Mouse (Mus musculus) spleen, adult 2 months (tissue): ENCODE results near the gene Camk1d. TPM values are rescaled to one million over a fixed set of nuclear protein-coding genes. Genes with fewer than 3 reads are reported as not detected.
"Not testable (repeated sequence)": the region's sequence is repeated elsewhere in the genome, so short reads cannot be mapped to it uniquely, and the experiment has no call there.

ENCODE experiments used
- DNase-seq, 2 experiments: peaks; one replicate each; pipeline versions ENCODE4 v3.0.0 to v3.0.0-alpha.2; 2012 to 2021; ENCODE audit warnings: low spot score in 2 of 2, low read depth in 1 of 2
- H3K27ac ChIP-seq: fragments of 200-500 bp; 2 replicates; pipeline ENCODE4 v1.5.1; 2012; ENCODE audit warnings: low read length, inconsistent platforms; ENCODE audit not compliant: insufficient read depth
- H3K27me3 ChIP-seq: fragments of 200-500 bp; 2 replicates; pipeline ENCODE4 v1.6.1; 2012; ENCODE audit warnings: mild to moderate bottlenecking, moderate library complexity, low read length, inconsistent platforms; ENCODE audit not compliant: control insufficient read depth, insufficient read depth
- H3K36me3 ChIP-seq: fragments of 200-500 bp; 2 replicates; pipeline ENCODE4 v1.6.1; 2012; ENCODE audit warnings: mild to moderate bottlenecking, low read length, inconsistent platforms; ENCODE audit not compliant: control insufficient read depth, insufficient read depth
- H3K4me1 ChIP-seq: fragments of 200-500 bp; 2 replicates; pipeline ENCODE4 v1.6.1; 2011; ENCODE audit warnings: inconsistent platforms; ENCODE audit not compliant: control insufficient read depth, insufficient read depth, insufficient read length
- H3K4me3 ChIP-seq: fragments of 200-500 bp; 2 replicates; pipeline ENCODE4 v1.5.1; 2011; ENCODE audit warnings: mild to moderate bottlenecking, inconsistent platforms; ENCODE audit not compliant: insufficient read depth, insufficient read length; ENCODE audit errors: extremely low read depth
- CTCF ChIP-seq: fragments of 200-500 bp; IDR thresholded peaks from 2 replicates; pipeline ENCODE4 v1.5.1; 2011; ENCODE audit warnings: mild to moderate bottlenecking, inconsistent platforms; ENCODE audit not compliant: insufficient read depth, insufficient read length, insufficient replicate concordance; ENCODE audit errors: extremely low read depth
- POLR2A ChIP-seq: fragments of 200-500 bp; IDR thresholded peaks from 2 replicates; pipeline ENCODE4 v1.6.1; 2011; ENCODE audit warnings: low read depth, low read length, inconsistent platforms
- WGBS: fragments of 180-500 bp; shearing (Covaris S2); methylation state at CpG from one replicate; pipeline ENCODE4 v1.1.7; 2018; 5-methylcytosine and 5-hydroxymethylcytosine counted together
- polyA plus RNA-seq: library from polyadenylated mRNA; depleted of rRNA; stranded (reverse); fragments of >200 nt; gene quantifications from 2 replicates; pipeline ENCODE4 v1.2.3, GENCODE M21; 2012

Camk1d gene
- polyA plus RNA-seq, 1 experiment = 5.8 TPM

DNA sequence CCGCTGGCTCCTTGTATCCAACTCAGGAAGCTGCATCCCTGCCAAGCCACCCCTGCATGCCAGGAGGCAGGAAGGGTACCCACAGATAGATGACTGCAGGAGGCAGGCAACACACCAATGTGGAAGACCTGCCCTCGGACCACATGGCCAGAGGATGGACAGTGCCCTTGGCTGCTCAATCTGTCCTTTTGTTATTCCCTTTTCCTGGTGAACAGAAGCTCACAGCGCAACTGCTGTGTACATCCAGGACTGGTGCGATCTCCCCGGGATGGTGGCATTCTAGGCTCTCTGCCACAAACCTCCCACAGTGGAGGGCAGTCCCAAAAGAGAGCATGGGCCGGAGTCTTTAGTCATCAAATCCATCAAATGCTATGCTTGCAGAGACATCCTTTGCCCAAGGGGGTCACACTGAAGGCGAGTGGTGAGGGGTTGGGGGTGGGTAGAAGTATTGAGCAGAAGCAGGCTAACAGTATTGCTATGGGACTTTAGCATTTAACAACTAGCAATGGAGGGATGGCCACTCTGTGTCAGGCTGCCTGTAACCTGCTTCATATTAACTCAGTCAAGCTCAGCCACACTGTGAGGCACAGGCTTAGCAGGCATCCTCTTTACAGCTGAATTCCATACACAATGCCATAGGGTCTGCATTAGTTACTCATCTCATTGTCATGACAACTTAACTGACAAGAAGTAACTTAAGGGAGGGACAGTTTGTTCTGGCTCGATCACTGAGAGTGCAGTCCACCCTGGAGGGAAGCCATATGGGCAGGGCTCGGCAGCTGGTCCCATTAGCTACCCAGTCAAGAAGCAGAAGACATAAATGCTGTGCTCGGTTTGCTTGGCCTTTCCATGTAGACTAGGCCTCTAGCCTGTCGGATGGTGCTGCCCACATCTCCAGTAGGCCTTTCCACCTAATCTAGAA lies 106.1 kb downstream of the Camk1d start:
- TF ChIP-seq CTCF = no peak
- no peak for TF ChIP-seq POLR2A
- H3K27me3 ChIP-seq = no peaks in the 10 kb centered on the region
- H3K36me3 ChIP-seq = no peaks in the 10 kb centered on the region
- WGBS = 84% methylated on average over 11 of the region's 11 CpGs
- peaks cover 7% of the 10 kb centered on the region; the same call in 1 of the 2 replicates for H3K4me1 ChIP-seq
- no peak overlapping the region for H3K4me3 ChIP-seq
- no peak overlapping the region for H3K27ac ChIP-seq
- DNase-seq = no peak

DNA sequence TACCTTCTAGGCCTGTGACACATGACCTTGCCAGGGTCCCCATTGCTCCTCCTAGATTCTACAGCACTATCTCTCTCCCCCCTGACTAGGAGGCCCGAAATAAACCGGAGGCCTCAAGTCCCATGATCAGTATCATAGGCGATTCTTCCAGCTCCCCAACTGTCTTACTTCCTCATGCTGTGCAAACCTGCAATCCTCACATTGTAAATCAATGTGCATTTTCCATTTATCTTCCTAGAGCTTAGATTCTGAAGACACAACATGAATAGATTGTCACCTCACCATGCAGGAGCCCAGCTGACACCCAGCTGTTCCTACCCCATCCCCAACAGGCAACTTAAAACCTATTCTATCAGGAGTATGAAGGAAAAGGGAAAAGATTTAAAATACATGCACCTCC lies 108.5 kb downstream of the Camk1d start:
- no peaks in the 10 kb centered on the region for H3K4me1 ChIP-seq

DNA sequence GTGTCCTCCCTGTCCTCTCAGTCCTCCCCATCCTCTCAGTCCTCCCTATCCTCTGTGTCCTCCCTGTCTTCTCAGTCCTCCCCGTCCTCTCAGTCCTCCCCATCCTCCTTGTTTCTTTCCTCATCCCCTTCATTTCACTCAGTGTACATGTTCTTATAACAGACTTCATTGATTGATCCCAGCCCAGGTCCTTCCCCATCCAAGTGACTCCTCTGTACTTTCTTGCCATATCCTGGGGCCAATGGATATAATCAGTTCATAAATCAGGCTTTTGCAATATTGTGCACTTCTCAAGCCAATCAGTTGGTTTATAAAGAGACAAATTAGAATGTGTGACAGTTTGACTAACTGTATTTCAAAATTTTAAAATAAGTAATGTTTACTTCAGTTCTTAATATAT lies 112.3 kb downstream of the Camk1d start:
- no peak for TF ChIP-seq POLR2A
- no peak for TF ChIP-seq CTCF
- peaks cover under 1% of the 10 kb centered on the region; the same call in 1 of the 2 replicates for H3K4me1 ChIP-seq
- DNase-seq = no peak
- no peaks in the 10 kb centered on the region for H3K36me3 ChIP-seq
- 90% methylated on average over 1 of the region's 1 CpGs for WGBS
- H3K27ac ChIP-seq = no peak overlapping the region
- H3K27me3 ChIP-seq = no peaks in the 10 kb centered on the region
- no peak overlapping the region for H3K4me3 ChIP-seq

More for the DNA sequence above, 108.5 kb downstream of the Camk1d start:
- Histone ChIP-seq H3K36me3 (no peaks in the 10 kb centered on the region), H3K4me3 (no peak overlapping the region), H3K27ac (no peak overlapping the region), H3K27me3 (no peaks in the 10 kb centered on the region)
- no peak for TF ChIP-seq CTCF
- no peak for TF ChIP-seq POLR2A
- no peak for DNase-seq
- 46% methylated on average over 3 of the region's 3 CpGs for WGBS

DNA sequence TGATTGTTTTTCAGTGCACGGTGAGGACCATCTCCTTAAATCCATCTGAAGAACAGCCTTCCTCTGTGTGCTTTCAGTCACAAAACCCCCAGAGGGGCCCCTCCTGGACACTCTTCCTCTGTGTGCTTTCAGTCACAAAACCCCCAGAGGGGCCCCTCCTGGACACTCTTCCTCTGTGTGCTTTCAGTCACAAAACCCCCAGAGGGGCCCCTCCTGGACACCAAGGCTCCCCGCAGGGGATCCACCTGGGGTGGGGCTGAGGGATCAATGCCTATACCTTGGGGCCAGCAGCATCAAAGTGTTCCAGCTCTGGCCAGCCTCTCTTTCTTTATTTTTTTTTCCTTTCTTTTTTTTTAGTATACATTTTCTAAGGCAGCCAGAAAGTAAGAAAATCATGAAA lies 113.1 kb downstream of the Camk1d start:
- not testable (repeated sequence) for DNase-seq, H3K4me3 ChIP-seq, H3K27me3 ChIP-seq, H3K4me1 ChIP-seq, H3K27ac ChIP-seq, H3K36me3 ChIP-seq
- 11% methylated on average over 2 of the region's 2 CpGs for WGBS

DNA sequence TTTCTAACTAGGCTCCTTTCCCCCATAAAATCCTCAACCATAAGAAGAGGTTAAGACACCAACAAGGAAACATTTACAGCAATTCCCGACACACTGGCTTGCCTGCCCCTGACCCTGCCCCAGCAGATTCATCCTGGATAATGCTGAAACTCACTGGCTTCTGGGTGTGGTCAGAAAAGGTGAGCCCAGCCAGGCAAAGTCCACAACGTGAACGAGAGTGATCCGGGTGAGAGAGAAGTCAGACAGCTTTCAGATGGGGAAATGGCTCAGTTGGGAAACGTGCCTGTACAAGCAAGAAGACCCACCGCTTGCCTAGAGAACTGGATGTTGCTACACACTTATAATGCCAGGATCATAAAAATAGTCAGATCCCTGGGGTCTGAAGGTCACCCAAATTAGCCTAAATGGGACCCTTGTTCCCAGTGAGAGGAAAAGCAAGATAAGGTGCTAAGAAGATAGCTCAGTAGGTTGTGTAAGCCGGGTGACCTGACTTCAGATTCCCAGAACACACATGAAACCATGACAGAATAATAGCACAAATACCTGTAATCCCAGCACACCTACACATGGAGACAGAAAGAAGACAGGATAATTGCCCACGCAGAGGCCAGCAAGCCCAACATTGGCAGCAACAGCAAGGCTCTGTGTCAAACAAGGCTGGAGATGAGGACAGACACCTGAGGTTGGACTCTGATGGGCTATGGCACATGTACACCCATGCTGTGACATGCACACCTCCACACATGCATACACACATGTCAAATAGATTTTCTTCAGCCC lies 113.9 kb downstream of the Camk1d start:
- DNase-seq = no peak
- Histone ChIP-seq H3K4me3 (no peak overlapping the region), H3K27ac (no peak overlapping the region), H3K4me1 (peaks cover 3% of the 10 kb centered on the region; the same call in 1 of the 2 replicates), H3K36me3 (no peaks in the 10 kb centered on the region), H3K27me3 (no peaks in the 10 kb centered on the region)
- TF ChIP-seq POLR2A (no peak), CTCF (no peak)
- 83% methylated on average over 8 of the region's 8 CpGs for WGBS

DNA sequence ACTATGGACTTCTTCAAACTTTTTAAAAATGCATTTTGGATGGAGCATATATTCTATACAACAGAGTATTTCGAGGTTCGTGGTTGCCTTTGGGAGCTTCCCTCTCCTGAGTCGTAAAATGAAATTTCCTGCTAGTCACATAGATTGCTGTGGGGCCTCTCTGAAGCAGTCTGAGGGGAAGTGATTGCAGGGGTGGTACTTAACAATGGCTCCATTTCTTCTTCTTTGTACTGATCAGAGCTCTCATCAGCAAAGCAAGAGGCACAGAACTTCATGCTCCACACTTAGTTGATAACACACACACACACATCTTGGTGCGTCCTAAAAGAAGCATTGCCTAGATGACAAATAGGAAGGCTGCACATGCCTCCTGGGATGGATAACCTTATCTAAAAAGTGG lies 114.6 kb downstream of the Camk1d start:
- no peaks in the 10 kb centered on the region for H3K27me3 ChIP-seq
- DNase-seq = no peak
- 43% methylated on average over 4 of the region's 4 CpGs for WGBS
- no peak overlapping the region for H3K27ac ChIP-seq
- no peaks in the 10 kb centered on the region for H3K36me3 ChIP-seq
- TF ChIP-seq POLR2A (no peak), CTCF (no peak)
- H3K4me3 ChIP-seq = no peak overlapping the region
- H3K4me1 ChIP-seq = peaks cover 3% of the 10 kb centered on the region; the same call in 1 of the 2 replicates
